Mouse (Mus musculus) kidney, adult 2 months (tissue): ENCODE measurements at regions not wholly inside any gene's neighbourhood (a gene's known extent, or its start where the extent isn't known, plus 50 kb on each side); places are given as distances from the start of the nearest gene placed in this dataset.
A peak's percentile ranks its signal among the peaks of the same experiment; 100 is the strongest.

Experiments used
- DNase-seq: peaks from one replicate; pipeline ENCODE4 v3.0.0; 2021
- H3K27ac ChIP-seq: fragments of 200-500 bp; 2 replicates; pipeline ENCODE4 v1.5.1; 2012; ENCODE audit warnings: low read depth, low read length, control low read depth, inconsistent platforms; ENCODE audit not compliant: insufficient read depth
- H3K27me3 ChIP-seq: fragments of 200-500 bp; replicated peaks from 2 replicates; pipeline ENCODE4 v1.6.1; 2012; ENCODE audit warnings: mild to moderate bottlenecking, moderate library complexity, low read length, inconsistent platforms; ENCODE audit not compliant: control insufficient read depth, insufficient read depth
- H3K36me3 ChIP-seq: fragments of 200-500 bp; 2 replicates; pipeline ENCODE4 v1.6.1; 2012; ENCODE audit warnings: mild to moderate bottlenecking, moderate library complexity, low read length, inconsistent platforms; ENCODE audit not compliant: control insufficient read depth, insufficient read depth
- H3K4me1 ChIP-seq: fragments of 200-500 bp; 2 replicates; pipeline ENCODE4 v1.6.1; 2011; ENCODE audit warnings: low read length; ENCODE audit not compliant: control insufficient read depth, insufficient read depth
- H3K4me3 ChIP-seq: fragments of 200-500 bp; 2 replicates; pipeline ENCODE4 v1.5.1; 2011; ENCODE audit warnings: mild to moderate bottlenecking, low read depth, low read length, control low read depth; ENCODE audit not compliant: insufficient read depth
- CTCF ChIP-seq: fragments of 200-500 bp; conservative IDR thresholded peaks from 2 replicates; pipeline ENCODE4 v1.5.1; 2011; ENCODE audit warnings: low read depth, mild to moderate bottlenecking, control low read depth, low read length, moderate library complexity, mixed read lengths; ENCODE audit not compliant: insufficient read depth, insufficient read length
- POLR2A ChIP-seq: fragments of 200-500 bp; IDR thresholded peaks from one replicate; pipeline ENCODE4 v1.6.1; 2011; ENCODE audit warnings: low read depth, low read length, control low read depth
- WGBS: fragments of 180-500 bp; shearing (Covaris S2); methylation state at CpG from one replicate; pipeline ENCODE4 v1.1.7; 2018; 5-methylcytosine and 5-hydroxymethylcytosine counted together

- TF ChIP-seq CTCF (no peak), POLR2A (no peak)
- H3K4me1 ChIP-seq: no peaks in the 10 kb centered on the region
- no peaks in the 10 kb centered on the region for H3K27me3 ChIP-seq
- no peaks in the 10 kb centered on the region for H3K36me3 ChIP-seq
- WGBS: 34% methylated on average over 1 of the region's 1 CpGs
- H3K4me3 ChIP-seq: no peak overlapping the region
- no peak overlapping the region for H3K27ac ChIP-seq
- DNase-seq: no peak
Observed at GRCm38 (mm10) chr5:40780363-40780762, 927.6 kb downstream of the Rab28 start.

- Histone ChIP-seq H3K27ac (no peak overlapping the region), H3K36me3 (no peaks in the 10 kb centered on the region), H3K4me1 (no peaks in the 10 kb centered on the region), H3K27me3 (no peaks in the 10 kb centered on the region), H3K4me3 (no peak overlapping the region)
- no peak for TF ChIP-seq POLR2A
- TF ChIP-seq CTCF: no peak
- DNase-seq: no peak
- WGBS: 77% methylated on average over 1 of the region's 1 CpGs
Observed at GRCm38 (mm10) chr5:40779902-40780301, 928.1 kb downstream of the Rab28 start.

GRCm38 (mm10) chr5:40775856-40776255 lies 932.1 kb downstream of the Rab28 start:
- no peak for DNase-seq
- no peak for TF ChIP-seq POLR2A
- no peak for TF ChIP-seq CTCF
- WGBS: 81% methylated on average over 2 of the region's 2 CpGs
- Histone ChIP-seq H3K4me3 (no peak overlapping the region), H3K27me3 (no peaks in the 10 kb centered on the region), H3K36me3 (no peaks in the 10 kb centered on the region), H3K4me1 (no peaks in the 10 kb centered on the region), H3K27ac (no peak overlapping the region)

GRCm38 (mm10) chr5:40760224-40760623 lies 947.7 kb downstream of the Rab28 start:
- Histone ChIP-seq H3K4me3 (no peak overlapping the region), H3K27me3 (no peaks in the 10 kb centered on the region), H3K27ac (no peak overlapping the region), H3K36me3 (no peaks in the 10 kb centered on the region), H3K4me1 (no peaks in the 10 kb centered on the region)
- no peak for DNase-seq
- 82% methylated on average over 2 of the region's 2 CpGs for WGBS
- no peak for TF ChIP-seq CTCF
- TF ChIP-seq POLR2A: no peak

- Histone ChIP-seq H3K4me3 (no peak overlapping the region), H3K27me3 (no peaks in the 10 kb centered on the region), H3K4me1 (no peaks in the 10 kb centered on the region), H3K36me3 (no peaks in the 10 kb centered on the region), H3K27ac (no peak overlapping the region)
- TF ChIP-seq POLR2A: no peak
- TF ChIP-seq CTCF: 0 out of 2 replicates have a peak, but pooled peaks have one; percentile 2
- 65% methylated on average over 1 of the region's 1 CpGs for WGBS
- DNase-seq: no peak
Observed at GRCm38 (mm10) chr5:40750044-40750443, 957.9 kb downstream of the Rab28 start.

- Histone ChIP-seq H3K27me3 (no peaks in the 10 kb centered on the region), H3K36me3 (no peaks in the 10 kb centered on the region), H3K4me1 (no peaks in the 10 kb centered on the region), H3K4me3 (no peak overlapping the region), H3K27ac (no peak overlapping the region)
- DNase-seq: no peak
- TF ChIP-seq POLR2A: no peak
- TF ChIP-seq CTCF: no peak
- 70% methylated on average over 7 of the region's 7 CpGs for WGBS
Observed at GRCm38 (mm10) chr5:40735660-40736059, 972.3 kb downstream of the Rab28 start.

- DNase-seq: peak; percentile 13
- H3K27me3 ChIP-seq: no peaks in the 10 kb centered on the region
- no peak for TF ChIP-seq POLR2A
- no peak for TF ChIP-seq CTCF
- 76% methylated on average over 2 of the region's 2 CpGs for WGBS
- H3K36me3 ChIP-seq: no peaks in the 10 kb centered on the region
- H3K4me3 ChIP-seq: no peak overlapping the region
- no peak overlapping the region for H3K27ac ChIP-seq
- no peaks in the 10 kb centered on the region for H3K4me1 ChIP-seq
Observed at GRCm38 (mm10) chr5:40733844-40734566, 974.0 kb downstream of the Rab28 start.
